Mouse (Mus musculus): Measurements from ENCODE around the gene Cmss1.

Gene Cmss1

GRCm38 (mm10) chr16:57473415-57474085, 133.1 kb downstream of the Cmss1 start:
- peak; percentile 46 for DNase-seq (ENCODE audit: low read depth, low spot score)

DNA sequence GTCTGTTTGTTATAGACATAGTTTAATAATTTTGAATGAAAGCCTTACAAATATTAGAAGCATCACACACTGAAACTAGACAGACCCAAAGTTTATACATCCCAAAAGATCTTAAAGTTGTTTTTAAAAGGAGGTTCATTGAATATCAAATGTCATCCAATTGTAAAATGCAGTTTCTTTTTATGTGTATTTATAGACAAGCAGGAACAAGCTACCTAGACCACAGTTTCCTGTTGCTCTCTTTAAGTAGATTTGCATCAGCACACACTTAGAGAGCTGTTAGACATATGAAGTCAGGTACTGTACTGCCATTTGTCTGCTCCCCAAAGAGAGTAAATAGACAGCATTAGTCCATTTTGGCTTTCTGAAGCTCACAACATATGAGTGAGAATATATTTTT, 135.6 kb downstream of the Cmss1 start:
- DNase-seq (ENCODE audit: low read depth, low spot score), result no peak

GRCm38 (mm10) chr16:57470286-57470830, 136.3 kb downstream of the Cmss1 start:
- no peak for DNase-seq (ENCODE audit: low read depth, low spot score)

DNA sequence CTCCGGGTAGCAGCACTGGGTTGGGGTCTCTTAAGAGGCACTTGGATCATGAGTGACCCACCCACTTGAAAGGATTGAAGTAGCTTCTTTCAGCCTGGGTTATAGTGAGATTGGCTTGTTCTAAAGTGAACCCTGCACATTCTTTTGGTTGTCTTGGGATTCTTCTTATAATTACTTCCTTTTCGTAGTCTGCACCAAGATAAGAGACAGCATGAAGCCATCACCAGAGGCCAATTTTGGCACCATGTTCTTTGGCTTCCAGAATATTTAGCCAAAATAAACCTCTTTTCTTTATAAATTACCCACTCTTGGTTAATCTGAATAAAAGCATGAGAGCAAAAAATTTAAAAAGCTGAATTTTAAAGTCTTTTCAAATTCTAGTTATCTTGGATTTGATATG, 136.8 kb downstream of the Cmss1 start:
- DNase-seq (ENCODE audit: low read depth, low spot score), result no peak

GRCm38 (mm10) chr16:57469301-57469700, 137.4 kb downstream of the Cmss1 start:
- DNase-seq (ENCODE audit: low read depth, low spot score), result no peak

DNA sequence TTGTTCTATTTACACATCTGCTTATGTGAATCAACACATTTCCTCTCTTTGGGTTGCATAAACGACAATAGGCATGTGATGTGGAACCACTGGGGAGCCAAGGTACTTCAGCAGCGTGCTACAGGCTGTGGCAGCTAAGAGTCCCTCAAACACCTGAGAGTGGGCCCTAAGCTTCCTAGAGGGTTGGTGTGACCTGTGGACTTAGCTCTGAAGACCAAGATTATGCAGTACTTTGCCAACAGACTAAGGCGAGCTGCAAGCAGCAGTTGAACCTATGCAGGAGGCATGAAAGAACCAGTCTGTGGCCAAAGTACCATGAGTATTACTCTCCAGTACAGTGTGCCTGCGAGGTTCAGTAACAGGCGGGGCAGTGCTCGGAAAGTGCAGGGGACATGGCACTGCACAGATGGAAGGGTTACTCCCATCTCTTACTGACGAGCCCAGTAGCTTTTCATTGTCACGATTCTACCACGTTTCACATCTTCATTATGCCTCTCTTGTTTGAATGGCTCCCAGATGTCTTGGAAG, 141.2 kb downstream of the Cmss1 start:
- DNase-seq (ENCODE audit: low read depth, low spot score), result no peak

- no peak for DNase-seq (ENCODE audit: low read depth, low spot score)
Measured at GRCm38 (mm10) chr16:57456003-57456402, 150.7 kb downstream of the Cmss1 start.

DNA sequence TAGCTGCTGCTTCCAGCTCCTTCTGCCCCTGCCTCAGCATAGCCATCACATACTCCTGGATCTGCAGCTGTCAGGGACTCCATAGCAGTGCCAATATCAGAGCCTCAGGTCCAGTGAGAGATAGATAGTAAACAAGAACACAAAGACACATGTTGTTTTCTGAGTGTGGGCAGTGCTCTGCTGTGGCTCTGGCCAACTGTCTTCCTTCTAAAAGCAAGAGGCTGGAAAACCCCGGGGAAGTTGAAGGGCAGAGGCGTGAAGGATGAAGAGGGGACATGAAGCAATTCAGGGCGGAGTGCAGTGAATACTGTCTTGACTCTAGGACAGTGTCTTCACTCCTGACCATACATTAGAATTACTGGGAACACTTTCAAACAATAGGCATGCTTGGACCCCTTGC, 151.1 kb downstream of the Cmss1 start:
- no peak for DNase-seq (ENCODE audit: low read depth, low spot score)

DNA sequence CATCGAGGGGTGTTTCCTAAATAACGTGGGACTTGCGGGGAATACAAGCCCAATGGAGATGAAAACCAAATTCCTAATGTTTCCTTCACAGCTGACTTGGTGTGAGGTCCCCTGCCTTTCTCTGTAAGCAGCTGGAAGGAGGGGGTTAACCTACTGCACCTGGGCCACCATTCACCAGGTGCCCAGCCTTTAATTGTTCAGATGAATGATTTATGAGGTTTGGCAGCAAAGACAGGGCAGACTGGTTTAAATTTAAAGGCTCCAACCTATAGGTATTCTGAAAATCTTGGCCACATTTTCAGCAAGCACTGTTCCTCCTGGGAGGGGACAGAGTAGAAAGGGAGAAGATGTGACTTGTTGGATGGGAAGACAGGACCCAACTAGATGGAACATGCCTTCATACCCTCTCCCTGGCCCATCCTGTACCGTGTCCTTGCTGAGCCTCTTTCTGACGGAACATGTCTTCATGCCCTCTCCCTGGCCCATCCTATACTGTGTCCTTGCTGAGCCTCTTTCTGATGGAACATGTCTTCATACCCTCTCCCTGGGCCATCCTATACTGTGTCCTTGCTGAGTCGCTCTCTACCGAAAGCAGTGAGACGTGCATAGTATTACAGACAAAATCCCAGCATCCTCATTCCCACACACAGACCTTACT, 152.4 kb downstream of the Cmss1 start:
- DNase-seq (ENCODE audit: low read depth, low spot score), result no peak

DNA sequence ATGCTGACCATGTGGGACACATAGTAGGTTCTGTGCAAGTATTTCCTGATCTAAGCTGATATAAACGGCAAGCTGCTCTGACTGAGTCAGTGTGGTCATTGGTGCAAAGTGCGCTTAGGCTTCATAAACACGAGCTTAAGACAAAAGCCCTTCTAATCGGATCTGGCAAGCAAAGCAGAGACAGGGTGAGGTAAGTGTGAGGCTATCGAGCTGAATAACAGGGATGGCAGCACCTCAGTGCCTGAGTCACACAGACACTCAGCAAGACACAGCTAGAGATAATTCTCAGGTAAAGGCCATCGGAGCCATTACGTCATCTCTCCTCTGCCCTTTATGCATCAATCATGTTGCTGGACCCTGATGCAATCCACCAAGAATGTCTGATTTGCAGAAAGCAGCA, 153.7 kb downstream of the Cmss1 start:
- no peak for DNase-seq (ENCODE audit: low read depth, low spot score)

- no peak for DNase-seq (ENCODE audit: low read depth, low spot score)
Measured at GRCm38 (mm10) chr16:57445096-57446094, 161.3 kb downstream of the Cmss1 start.

DNA sequence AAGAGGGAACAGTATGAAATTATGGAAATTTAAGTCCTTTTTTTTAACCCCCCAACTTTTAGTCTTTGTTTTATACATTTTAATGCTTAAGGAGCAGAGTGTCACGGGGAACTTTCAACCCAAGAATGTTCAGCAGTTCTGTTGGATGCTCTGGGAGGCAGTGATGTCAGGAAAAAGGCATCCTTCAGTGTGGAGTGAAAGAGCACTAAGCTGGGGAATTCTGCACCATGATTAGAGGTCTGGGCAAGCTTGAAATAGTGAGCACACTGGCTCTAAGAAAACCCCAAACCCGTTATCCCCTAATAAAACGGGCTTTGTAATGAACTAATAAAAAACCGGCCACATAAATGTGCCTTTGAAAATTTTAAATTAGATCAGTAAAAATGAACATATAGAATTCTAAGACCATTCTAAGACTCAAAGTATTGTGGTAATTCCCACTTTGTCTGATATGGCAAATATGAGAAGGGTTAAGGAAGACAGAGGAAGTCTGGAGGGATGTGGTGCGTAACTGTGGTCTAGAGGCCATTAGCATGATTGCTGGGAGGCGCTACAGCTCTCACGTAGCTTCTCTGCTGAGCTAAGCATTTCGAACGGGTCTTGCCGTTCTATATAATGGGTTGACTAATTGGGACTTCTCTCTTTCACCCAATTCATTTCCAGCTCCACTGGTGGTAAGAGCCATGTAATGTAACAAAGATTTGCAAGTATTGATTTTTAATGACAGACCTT, 165.8 kb downstream of the Cmss1 start:
- no peak for DNase-seq (ENCODE audit: low read depth, low spot score)

- DNase-seq (ENCODE audit: low read depth, low spot score), result no peak
Measured at GRCm38 (mm10) chr16:57439206-57439605, 167.5 kb downstream of the Cmss1 start.

- DNase-seq (ENCODE audit: low read depth, low spot score), result no peak
Measured at GRCm38 (mm10) chr16:57438288-57438685, 168.4 kb downstream of the Cmss1 start.

DNA sequence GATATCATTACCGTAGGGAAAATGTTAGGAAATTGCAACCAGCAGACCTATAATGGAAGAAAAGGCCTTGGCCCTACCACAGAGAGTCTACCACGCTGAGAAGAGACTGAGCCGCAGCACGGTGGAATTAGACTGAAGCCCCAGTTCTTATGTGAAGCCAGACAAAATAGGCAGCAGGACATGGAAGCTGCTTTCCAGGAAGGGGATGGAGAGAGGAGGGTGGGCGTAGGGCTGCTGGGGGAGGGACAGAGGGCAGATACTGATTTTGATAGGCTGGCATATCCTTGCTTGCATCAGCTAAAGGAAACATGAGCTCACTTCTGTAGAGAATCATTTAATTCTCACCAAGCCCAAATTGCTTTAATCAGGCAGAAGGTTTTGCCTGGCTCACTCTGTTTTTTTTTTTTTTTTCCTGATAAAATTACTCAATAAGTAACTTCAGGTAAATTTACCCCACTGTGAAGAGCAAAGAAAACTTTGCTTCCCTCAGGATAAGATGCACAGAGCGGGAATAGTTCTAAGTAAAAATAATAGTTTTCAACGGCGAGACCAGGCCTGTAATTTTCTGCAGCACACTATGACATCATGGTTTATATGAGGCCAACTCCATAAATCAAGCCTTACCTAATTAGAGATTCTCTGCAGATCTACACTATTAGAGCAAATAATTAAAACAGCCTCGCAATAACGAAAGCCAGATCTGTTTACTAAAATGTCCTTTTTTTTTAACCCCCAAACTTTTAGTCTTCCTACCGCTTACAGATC, 169.0 kb downstream of the Cmss1 start:
- DNase-seq (ENCODE audit: low read depth, low spot score), result no peak

- DNase-seq (ENCODE audit: low read depth, low spot score), result peak; percentile 19
Measured at GRCm38 (mm10) chr16:57434640-57435039, 172.0 kb downstream of the Cmss1 start.

GRCm38 (mm10) chr16:57433671-57434070, 173.0 kb downstream of the Cmss1 start:
- no peak for DNase-seq (ENCODE audit: low read depth, low spot score)

DNA sequence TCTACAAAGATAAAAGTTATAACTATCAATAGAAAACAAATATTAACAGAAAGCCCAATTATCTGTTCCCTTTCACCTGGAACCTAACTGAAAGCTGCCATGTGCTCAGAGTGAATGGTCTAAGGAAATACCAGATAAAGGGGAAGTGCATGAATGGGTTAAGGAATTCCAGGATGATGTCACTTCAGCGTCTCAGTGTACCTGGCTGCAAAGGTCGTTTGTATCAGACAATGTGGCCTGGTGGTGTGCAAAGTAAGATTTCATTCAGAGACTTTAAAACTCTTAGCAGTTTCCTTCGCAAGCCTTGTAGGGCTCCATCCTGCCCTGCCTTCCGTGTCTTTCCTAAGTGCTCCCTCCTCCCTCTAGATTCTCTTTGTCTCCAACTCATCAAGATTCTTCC, 173.5 kb downstream of the Cmss1 start:
- no peak for DNase-seq (ENCODE audit: low read depth, low spot score)

DNA sequence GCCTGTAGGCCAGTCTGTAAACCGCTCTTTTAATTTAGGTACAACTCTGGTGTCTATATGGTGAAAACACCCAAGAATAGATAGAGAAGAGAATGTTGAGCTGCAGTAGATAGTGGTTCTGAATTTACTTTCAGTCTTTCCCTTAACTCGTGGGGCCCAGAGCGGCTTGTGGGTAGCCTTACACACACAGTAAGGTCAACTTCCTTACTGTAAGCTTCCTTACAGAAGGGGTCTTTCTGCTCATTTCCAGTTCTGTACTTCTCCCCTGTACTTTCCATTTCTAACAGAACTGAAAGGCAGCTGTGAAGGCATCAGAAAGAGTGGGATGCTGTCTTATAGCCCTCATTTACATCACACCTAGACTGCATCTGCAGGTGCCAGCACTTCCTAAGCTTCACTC, 175.4 kb downstream of the Cmss1 start:
- no peak for DNase-seq (ENCODE audit: low read depth, low spot score)

DNA sequence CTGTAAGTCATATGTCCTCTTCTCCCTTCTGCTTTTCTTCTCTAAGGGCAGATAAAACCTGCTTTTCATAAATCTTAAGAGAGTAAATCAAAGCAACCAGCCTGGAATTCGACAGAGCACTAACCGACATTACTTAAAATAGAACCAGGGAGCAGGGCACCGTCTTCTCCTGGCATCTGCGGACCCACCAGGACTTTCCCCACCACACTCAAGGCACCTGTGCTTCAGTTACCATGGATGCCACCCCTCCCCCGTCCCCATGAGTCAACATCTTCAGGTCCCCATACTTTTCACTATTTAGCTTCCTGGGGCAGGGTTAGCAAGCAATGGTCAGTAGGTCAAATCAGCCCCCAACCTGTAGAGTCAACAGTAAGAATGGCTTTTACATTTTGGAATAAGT, 177.7 kb downstream of the Cmss1 start:
- DNase-seq (ENCODE audit: low read depth, low spot score), result no peak

Data from R1 (cell line).